Mouse (Mus musculus) bone marrow, adult 2 months (tissue): ENCODE measurements around the gene Prkca. TPM values are rescaled to one million over a fixed set of nuclear protein-coding genes. Genes with fewer than 3 reads are reported as not detected.

Experiments used
- H3K27ac ChIP-seq: fragments of 200-500 bp; 2 replicates; pipeline ENCODE4 v1.5.1; 2012; ENCODE audit warnings: low read depth, mild to moderate bottlenecking, control low read depth, inconsistent platforms, low read length; ENCODE audit not compliant: control insufficient read depth, poor library complexity, insufficient read depth
- H3K4me1 ChIP-seq: fragments of 200-500 bp; 2 replicates; pipeline ENCODE4 v1.6.1; 2011; ENCODE audit warnings: low read length; ENCODE audit not compliant: control insufficient read depth, insufficient read depth
- H3K4me3 ChIP-seq: fragments of 200-500 bp; replicated peaks from 2 replicates; pipeline ENCODE3; 2011; ENCODE audit warnings: mild to moderate bottlenecking, low read depth, low read length, control low read depth; ENCODE audit not compliant: control insufficient read depth
- CTCF ChIP-seq: fragments of 200-500 bp; IDR thresholded peaks from 2 replicates; pipeline ENCODE4 v1.5.1; 2011; ENCODE audit warnings: low read length, control low read depth; ENCODE audit not compliant: control insufficient read depth, insufficient read depth
- POLR2A ChIP-seq: fragments of 200-500 bp; IDR thresholded peaks from 2 replicates; pipeline ENCODE4 v1.6.1; 2011; ENCODE audit warnings: low read depth, mild to moderate bottlenecking, control low read depth, low read length, borderline replicate concordance; ENCODE audit not compliant: control insufficient read depth
- WGBS: fragments of 180-500 bp; shearing (Covaris S2); methylation state at CpG from one replicate; pipeline ENCODE4 v1.1.7; 2018; 5-methylcytosine and 5-hydroxymethylcytosine counted together
- polyA plus RNA-seq: library from polyadenylated mRNA; stranded (reverse); fragments of >200 nt; gene quantifications from 2 replicates; pipeline ENCODE4 v1.2.4, GENCODE M21; 2011; ENCODE audit warnings: low replicate concordance; ENCODE audit not compliant: missing spikeins, insufficient read depth, insufficient read length

The Prkca gene
- polyA plus RNA-seq, 1 experiment = 33.8 TPM

GRCm38 (mm10) chr11:108240924-108241498, 102.7 kb downstream of the Prkca start:
- TF ChIP-seq POLR2A (no peak), CTCF (no peak)
- Histone ChIP-seq H3K4me3 (no peak overlapping the region), H3K4me1 (peaks cover 1% of the 10 kb centered on the region; the same call in 1 of the 2 replicates), H3K27ac (no peak overlapping the region)
- WGBS = 87% methylated on average over 11 of the region's 11 CpGs

GRCm38 (mm10) chr11:108239173-108239572, 104.6 kb downstream of the Prkca start:
- TF ChIP-seq POLR2A (no peak), CTCF (no peak)
- Histone ChIP-seq H3K4me1 (no peaks in the 10 kb centered on the region), H3K4me3 (no peak overlapping the region), H3K27ac (no peak overlapping the region)
- 69% methylated on average over 4 of the region's 4 CpGs for WGBS

- no peak overlapping the region for H3K27ac ChIP-seq
- TF ChIP-seq POLR2A = no peak
- no peak for TF ChIP-seq CTCF
- no peaks in the 10 kb centered on the region for H3K4me1 ChIP-seq
- H3K4me3 ChIP-seq = no peak overlapping the region
- WGBS = 49% methylated on average over 10 of the region's 10 CpGs
Observed at GRCm38 (mm10) chr11:108236754-108237428, 106.8 kb downstream of the Prkca start.

GRCm38 (mm10) chr11:108236195-108236594, 107.5 kb downstream of the Prkca start:
- Histone ChIP-seq H3K4me1 (no peaks in the 10 kb centered on the region), H3K4me3 (no peak overlapping the region), H3K27ac (no peak overlapping the region)
- no peak for TF ChIP-seq CTCF
- TF ChIP-seq POLR2A = no peak
- WGBS = 39% methylated on average over 2 of the region's 2 CpGs

- TF ChIP-seq CTCF = no peak
- TF ChIP-seq POLR2A = no peak
- no peak overlapping the region for H3K4me3 ChIP-seq
- H3K27ac ChIP-seq = no peak overlapping the region
- no peaks in the 10 kb centered on the region for H3K4me1 ChIP-seq
- 6% methylated on average over 5 of the region's 5 CpGs for WGBS
Observed at GRCm38 (mm10) chr11:108235081-108235703, 108.5 kb downstream of the Prkca start.

GRCm38 (mm10) chr11:108233015-108233414, 110.7 kb downstream of the Prkca start:
- TF ChIP-seq CTCF (no peak), POLR2A (no peak)
- H3K27ac ChIP-seq = no peak overlapping the region
- 49% methylated on average over 5 of the region's 5 CpGs for WGBS
- no peak overlapping the region for H3K4me3 ChIP-seq
- no peaks in the 10 kb centered on the region; the same call in 1 of the 2 replicates for H3K4me1 ChIP-seq

GRCm38 (mm10) chr11:108230101-108230500, 113.6 kb downstream of the Prkca start:
- Histone ChIP-seq H3K4me3 (no peak overlapping the region), H3K27ac (no peak overlapping the region), H3K4me1 (peaks cover 2% of the 10 kb centered on the region)
- WGBS = 80% methylated on average over 4 of the region's 4 CpGs
- TF ChIP-seq POLR2A (no peak), CTCF (no peak)

- WGBS = 75% methylated on average over 8 of the region's 8 CpGs
Observed at GRCm38 (mm10) chr11:108229176-108229946, 114.4 kb downstream of the Prkca start.

More at GRCm38 (mm10) chr11:108229176-108229946, 114.4 kb downstream of the Prkca start:
- Histone ChIP-seq H3K4me1 (peaks cover 5% of the 10 kb centered on the region), H3K27ac (no peak overlapping the region), H3K4me3 (no peak overlapping the region)
- TF ChIP-seq POLR2A (no peak), CTCF (no peak)
